Mouse (Mus musculus): Measurements from ENCODE around the gene Vps13d.

- TF ChIP-seq CTCF (IDR thresholded peaks at IDR 0.05; ENCODE audit: low read depth, low read length) (no peak), POLR2A (IDR thresholded peaks at IDR 0.05; ENCODE audit: insufficient read depth, low read length) (no peak), EP300 (IDR thresholded peaks at IDR 0.05; ENCODE audit: insufficient read depth, low read depth, low read length) (no peak)
These were observed 251.5 kb downstream of the Vps13d start for GRCm38 (mm10) chr4:144943273-144943672.
